ENCODE assay signal across 17 mouse cellular contexts in genomic region chr9:15722506-15722905, GRCm38 (mm10).
"Had no signal": no experiment of that assay in that cellular context is flagged by ENCODE, and none has a peak within 500 bp of the region (broad histone marks: within the 10 kb centered on the region; RNA-seq: fewer than 3 reads in every experiment).

No protein-coding gene starts in this region.

- H3K27ac ChIP-seq: lung, embryonic 15.5 days; macrophage; midbrain, embryonic 13.5 days; midbrain, embryonic 15.5 days; neural tube, embryonic 12.5 days; stomach, embryonic 15.5 days; stomach, postnatal 0 days had no signal

- H3K27me3 ChIP-seq: lung, embryonic 15.5 days; megakaryocyte, embryonic 14.5 days; midbrain, embryonic 13.5 days; midbrain, embryonic 15.5 days; neural tube, embryonic 12.5 days; stomach, embryonic 15.5 days had no signal

- H3K4me1 ChIP-seq: lung, embryonic 15.5 days; stomach, embryonic 15.5 days had no signal

- H3K9me3 ChIP-seq: lung, embryonic 15.5 days; megakaryocyte, embryonic 14.5 days; midbrain, embryonic 13.5 days; midbrain, embryonic 15.5 days; neural tube, embryonic 12.5 days; stomach, embryonic 15.5 days had no signal

- H3K9ac ChIP-seq: lung, embryonic 15.5 days; midbrain, embryonic 13.5 days; midbrain, embryonic 15.5 days; neural tube, embryonic 12.5 days; stomach, embryonic 15.5 days had no signal

- H3K4me3 ChIP-seq: lung, embryonic 15.5 days; megakaryocyte, embryonic 14.5 days; midbrain, embryonic 13.5 days; midbrain, embryonic 15.5 days; neural tube, embryonic 12.5 days; stomach, embryonic 15.5 days had no signal

- DNase-seq: lung, adult 2 months; lung, postnatal 14 days; lung, postnatal 36 days; right cerebral cortex, postnatal 14 days; thymus, adult 2 months; thymus, postnatal 25 days; thymus, postnatal 4 days had no signal

- ATAC-seq: lung, postnatal 0 days; midbrain, embryonic 13.5 days; midbrain, embryonic 15.5 days had no signal

- H3K4me2 ChIP-seq: lung, embryonic 15.5 days; midbrain, embryonic 11.5 days; midbrain, embryonic 13.5 days; midbrain, embryonic 15.5 days; neural tube, embryonic 12.5 days; stomach, embryonic 15.5 days had no signal
